Mouse (Mus musculus) left cerebral cortex, postnatal 4 days (tissue): ENCODE results near the gene Glp1r. TPM values are rescaled to one million over a fixed set of nuclear protein-coding genes. Genes with fewer than 3 reads are reported as not detected.

Experiments
- microRNA-seq: library from miRNA; unstranded; fragments of <30 nt; microRNA quantifications from one replicate; pipeline ENCODE4 v1.2.0, GENCODE M21; 2022
- total RNA-seq, 2 experiments: library from RNA; stranded (reverse); gene quantifications; 2 replicates each; pipeline ENCODE4 v1.2.3; 2021

Glp1r gene
- total RNA-seq, 2 experiments from 2014 or later: 0.32 to 0.58 TPM

Small RNAs within 50 kb of the gene (microRNA-seq; reads per million reads assigned to microRNA genes)
- gene Gm24026: not detected

Other genes with a start within 250 kb of the Glp1r start
- gene Umodl1, start 52.8 kb downstream of the Glp1r start, total RNA-seq: under 1 TPM in 1 of 2 experiments, not detected in 1; 0.14 TPM
- gene Abcg1, start 155.9 kb downstream of the Glp1r start, total RNA-seq: 10 to 100 TPM; 18.5 to 20.0 TPM
- not detected for gene Tff3, start 227.8 kb downstream of the Glp1r start, total RNA-seq
- gene Tff2, start 242.5 kb downstream of the Glp1r start, total RNA-seq: not detected